Mouse (Mus musculus) T-cell, adult 2 months (primary cell): ENCODE data around the gene Relb.
"Not testable (repeated sequence)": the region's sequence is repeated elsewhere in the genome, so short reads cannot be mapped to it uniquely, and the experiment has no call there.

Experiments used
- DNase-seq: peaks from one replicate; pipeline ENCODE4 v3.0.0; 2022; ENCODE audit warnings: low spot score

Gene Relb

GRCm38 (mm10) chr7:19632275-19632674, 3.0 kb upstream of the Relb start:
- DNase-seq, result no peak

- peak; percentile 99 for DNase-seq
Observed at GRCm38 (mm10) chr7:19628536-19629360, 490 bp downstream of the Relb start.

- no peak for DNase-seq
Observed at GRCm38 (mm10) chr7:19628192-19628535, 1.1 kb downstream of the Relb start.

GRCm38 (mm10) chr7:19627721-19628120, 1.5 kb downstream of the Relb start:
- DNase-seq, result no peak

GRCm38 (mm10) chr7:19623433-19623832, 5.8 kb downstream of the Relb start:
- no peak for DNase-seq

- no peak for DNase-seq
Observed at GRCm38 (mm10) chr7:19622241-19622640, 7.0 kb downstream of the Relb start.

GRCm38 (mm10) chr7:19620811-19621210, 8.4 kb downstream of the Relb start:
- no peak for DNase-seq

- DNase-seq, result peak; percentile 69
Observed at GRCm38 (mm10) chr7:19619004-19619801, 10.0 kb downstream of the Relb start.

GRCm38 (mm10) chr7:19615036-19615577, 14.1 kb downstream of the Relb start:
- DNase-seq, result no peak

- no peak for DNase-seq
Observed at GRCm38 (mm10) chr7:19610969-19611368, 18.3 kb downstream of the Relb start.

- no peak for DNase-seq
Observed at GRCm38 (mm10) chr7:19609641-19610332, 19.5 kb downstream of the Relb start.

GRCm38 (mm10) chr7:19607291-19607690, 21.9 kb downstream of the Relb start:
- DNase-seq, result no peak

GRCm38 (mm10) chr7:19604606-19605214, 24.5 kb downstream of the Relb start:
- DNase-seq, result not testable (repeated sequence)

GRCm38 (mm10) chr7:19603849-19604605, 25.2 kb downstream of the Relb start, which contains the start of gene Clasrp:
Clasrp (minus strand) TSS chr7:19604486.
- DNase-seq, result peak; percentile 94

- no peak for DNase-seq
Observed at GRCm38 (mm10) chr7:19603055-19603454, 26.2 kb downstream of the Relb start.

GRCm38 (mm10) chr7:19600562-19600961, 28.7 kb downstream of the Relb start:
- no peak for DNase-seq

GRCm38 (mm10) chr7:19593061-19593730, 36.0 kb downstream of the Relb start:
- no peak for DNase-seq

GRCm38 (mm10) chr7:19589917-19590316, 39.3 kb downstream of the Relb start:
- peak; percentile 77 for DNase-seq

- DNase-seq, result peak; percentile 38
Observed at GRCm38 (mm10) chr7:19589207-19589606, 40.0 kb downstream of the Relb start.

GRCm38 (mm10) chr7:19586269-19586668, 43.0 kb downstream of the Relb start:
- DNase-seq, result no peak
